Mouse (Mus musculus): ENCODE results near the gene Hcn4.

Hcn4 gene

DNA sequence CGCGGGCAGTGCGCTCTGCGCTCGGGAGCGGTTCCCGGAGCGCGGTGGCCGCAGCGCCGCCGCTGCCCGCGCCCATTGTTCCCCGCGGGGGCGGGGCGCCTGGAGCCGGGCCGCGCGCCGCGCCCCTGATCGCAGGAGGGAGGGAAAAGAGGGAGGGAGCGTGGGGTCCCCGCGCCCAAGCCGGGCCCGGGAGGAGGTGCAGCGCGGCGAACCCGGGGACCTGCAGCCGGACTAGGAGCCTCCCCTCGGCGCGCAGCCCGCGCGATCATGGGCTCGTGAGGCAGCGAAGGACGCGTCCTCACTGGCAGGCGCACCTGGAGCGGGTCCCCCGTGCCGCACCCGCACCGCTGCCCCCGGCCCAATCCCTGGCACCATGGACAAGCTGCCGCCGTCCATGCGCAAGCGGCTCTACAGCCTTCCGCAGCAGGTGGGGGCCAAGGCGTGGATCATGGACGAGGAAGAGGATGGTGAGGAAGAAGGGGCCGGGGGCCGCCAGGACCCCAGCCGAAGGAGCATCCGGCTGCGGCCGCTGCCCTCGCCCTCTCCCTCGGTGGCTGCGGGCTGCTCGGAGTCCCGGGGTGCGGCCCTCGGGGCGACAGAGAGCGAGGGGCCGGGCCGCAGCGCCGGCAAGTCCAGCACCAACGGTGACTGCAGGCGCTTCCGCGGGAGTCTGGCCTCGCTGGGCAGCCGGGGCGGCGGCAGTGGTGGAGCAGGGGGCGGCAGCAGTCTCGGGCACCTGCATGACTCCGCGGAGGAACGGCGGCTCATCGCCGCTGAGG lies at the start of gene Hcn4:
Gene Hcn4, plus strand, starts transcription at position 274 of the 779 bp plus-strand sequence.
- DNase-seq (ENCODE audit: low spot score) = no peak

DNA sequence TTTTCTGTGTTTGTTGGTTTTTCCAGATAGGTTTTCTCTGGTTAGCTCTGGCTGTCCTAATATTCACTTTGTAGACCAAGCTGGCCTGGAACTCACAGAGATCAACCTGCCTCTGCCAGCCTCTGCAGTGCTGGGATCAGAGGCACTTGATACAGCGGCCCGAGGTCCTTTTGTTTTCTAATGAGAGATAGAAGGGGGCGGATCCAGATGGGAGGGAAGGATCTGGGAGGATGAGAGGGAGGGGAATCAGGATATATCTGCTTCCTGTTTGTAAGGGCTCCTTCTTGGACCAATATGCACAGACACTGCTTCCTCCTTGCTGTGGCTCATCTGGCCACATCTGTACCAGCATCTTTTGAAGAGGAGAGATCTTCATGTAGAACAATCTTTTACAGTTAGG lies 48.5 kb upstream of the Hcn4 start:
- DNase-seq (ENCODE audit: low spot score) = no peak

DNA sequence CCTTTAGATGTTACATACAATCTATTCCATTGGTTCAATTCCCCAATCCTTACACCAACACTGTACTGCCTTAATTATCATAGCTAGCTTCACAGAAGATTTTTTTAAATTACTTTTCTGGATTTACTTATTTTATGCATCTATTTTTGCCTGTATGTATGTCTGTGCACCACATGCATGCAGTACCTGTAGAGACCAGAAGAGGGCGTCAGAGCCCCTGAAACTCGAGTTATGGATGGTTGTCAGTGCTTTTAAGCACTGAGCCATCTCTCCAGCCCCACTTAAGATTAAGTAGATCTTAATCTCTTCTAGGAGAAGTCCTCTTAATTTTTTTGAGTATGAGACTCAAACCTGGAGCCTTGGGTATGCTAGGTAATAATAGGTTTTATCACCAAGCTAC lies 47.8 kb upstream of the Hcn4 start:
- no peak for DNase-seq (ENCODE audit: low spot score)

- no peak for DNase-seq (ENCODE audit: low spot score)
These were observed 33.7 kb upstream of the Hcn4 start for GRCm38 (mm10) chr9:58789476-58789875.

GRCm38 (mm10) chr9:58798155-58798554 lies 25.1 kb upstream of the Hcn4 start:
- DNase-seq (ENCODE audit: low spot score) = no peak

GRCm38 (mm10) chr9:58801441-58801840 lies 21.8 kb upstream of the Hcn4 start:
- no peak for DNase-seq (ENCODE audit: low spot score)

GRCm38 (mm10) chr9:58802294-58802693 lies 20.9 kb upstream of the Hcn4 start:
- DNase-seq (ENCODE audit: low spot score) = no peak

GRCm38 (mm10) chr9:58802802-58803201 lies 20.4 kb upstream of the Hcn4 start:
- no peak for DNase-seq (ENCODE audit: low spot score)

DNA sequence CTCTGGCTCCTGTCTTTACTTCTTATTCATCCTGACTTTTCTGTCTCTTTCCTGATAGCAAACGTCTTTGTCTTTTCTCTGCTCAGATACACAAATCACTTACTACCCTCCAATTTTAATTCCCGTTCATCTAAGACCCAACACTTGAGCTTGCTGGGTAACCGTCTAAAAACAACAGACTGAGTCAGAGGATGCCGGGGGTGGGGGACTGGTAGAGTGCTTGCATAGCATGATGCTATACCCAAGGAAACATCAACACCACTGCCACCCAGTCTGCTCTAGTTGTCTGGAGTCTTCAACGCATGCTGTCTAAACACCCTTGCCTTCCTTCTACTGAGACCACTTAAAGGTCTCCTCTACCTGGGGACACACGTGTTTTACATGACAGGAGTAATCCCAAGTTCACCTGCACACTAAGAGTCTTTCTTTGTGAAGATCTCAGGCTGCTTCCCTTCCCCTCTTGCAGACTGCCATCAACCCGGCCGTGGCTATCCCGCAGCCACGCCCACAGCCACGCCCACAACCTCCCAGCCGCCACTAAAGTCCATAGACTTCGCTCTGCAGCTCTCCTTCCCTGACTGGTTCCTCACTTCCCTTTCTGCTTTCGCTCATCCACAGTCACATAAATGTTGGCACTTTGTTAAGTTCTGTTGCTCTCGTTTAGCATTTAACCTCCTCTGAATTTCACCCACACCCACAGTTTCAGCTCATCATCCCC lies 17.5 kb upstream of the Hcn4 start:
- peak; percentile 9 for DNase-seq (ENCODE audit: low spot score)

DNA sequence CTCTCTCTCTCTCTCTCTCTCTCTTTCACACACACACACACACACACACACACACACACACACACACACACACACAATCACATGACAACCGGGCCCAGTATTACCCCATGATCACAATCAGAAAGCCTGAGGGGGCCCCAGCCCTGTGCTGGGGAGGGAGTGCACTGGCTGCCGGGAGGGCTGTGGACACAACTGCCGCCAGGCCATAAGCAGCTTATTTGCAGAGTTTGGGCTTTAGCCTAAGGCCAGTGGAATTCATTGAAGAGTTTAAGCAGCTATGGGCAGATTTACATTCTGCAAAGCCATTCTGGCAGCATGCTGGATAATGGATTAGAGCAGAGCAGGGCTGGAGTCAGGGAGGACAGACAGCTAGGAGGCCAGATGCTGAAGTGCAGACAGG lies 12.0 kb upstream of the Hcn4 start:
- DNase-seq (ENCODE audit: low spot score) = no peak

DNA sequence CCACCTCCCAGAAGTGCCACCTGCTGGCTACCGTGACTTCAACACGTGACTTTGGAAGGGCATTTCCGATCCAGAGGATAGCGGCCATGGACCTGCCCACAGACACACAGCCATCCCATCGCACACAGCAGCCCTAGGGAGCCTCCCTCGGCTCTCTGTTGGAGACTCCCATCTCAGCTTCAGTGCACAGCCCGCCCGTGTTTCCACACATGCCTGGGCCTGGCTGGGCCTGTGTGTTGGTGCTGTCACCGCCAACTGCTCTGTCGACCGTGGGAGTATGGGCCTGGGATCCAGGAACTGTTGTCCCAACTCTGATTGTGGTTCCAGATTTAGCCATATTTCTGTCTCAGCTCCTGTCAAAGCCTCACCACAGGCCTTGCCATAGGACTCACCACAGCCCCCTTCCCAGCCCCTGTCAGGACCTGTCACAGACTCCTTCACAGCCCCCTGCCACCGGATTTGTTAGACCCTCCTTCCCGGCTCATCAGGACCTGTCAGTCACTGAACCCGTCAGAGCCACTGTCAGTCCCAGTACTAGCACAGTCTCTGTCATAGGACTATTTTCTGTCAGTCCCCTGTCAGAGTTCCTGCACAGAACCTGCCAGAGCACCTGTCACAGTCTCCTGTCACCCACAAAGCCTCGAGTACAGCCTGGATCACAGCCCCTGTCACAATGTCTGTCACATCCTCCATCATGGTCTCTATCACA lies 7.5 kb upstream of the Hcn4 start:
- DNase-seq (ENCODE audit: low spot score) = no peak

GRCm38 (mm10) chr9:58816458-58816857 lies 6.8 kb upstream of the Hcn4 start:
- DNase-seq (ENCODE audit: low spot score) = no peak

DNA sequence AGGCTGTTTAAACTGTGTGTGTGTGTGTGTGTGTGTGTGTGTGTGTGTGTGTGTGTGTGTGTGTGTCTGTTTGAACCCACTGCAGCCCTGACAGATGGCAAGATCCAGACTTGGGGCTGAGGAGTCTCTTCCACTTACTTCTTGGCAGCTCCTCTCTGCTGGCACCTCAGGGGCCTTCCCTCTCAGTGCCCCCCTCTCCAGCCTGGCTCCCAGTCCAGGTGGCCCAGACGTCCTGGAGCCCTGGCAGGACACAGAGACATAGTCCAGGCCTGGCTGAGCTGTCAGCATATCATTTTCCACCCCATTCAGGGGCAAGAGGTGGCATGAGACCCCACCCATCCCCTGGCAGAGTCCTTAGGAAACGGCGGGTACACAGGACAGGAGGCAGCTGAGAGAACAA lies 5.5 kb upstream of the Hcn4 start:
- no peak for DNase-seq (ENCODE audit: low spot score)

GRCm38 (mm10) chr9:58822431-58823091 lies 651 bp upstream of the Hcn4 start:
- no peak for DNase-seq (ENCODE audit: low spot score)

DNA sequence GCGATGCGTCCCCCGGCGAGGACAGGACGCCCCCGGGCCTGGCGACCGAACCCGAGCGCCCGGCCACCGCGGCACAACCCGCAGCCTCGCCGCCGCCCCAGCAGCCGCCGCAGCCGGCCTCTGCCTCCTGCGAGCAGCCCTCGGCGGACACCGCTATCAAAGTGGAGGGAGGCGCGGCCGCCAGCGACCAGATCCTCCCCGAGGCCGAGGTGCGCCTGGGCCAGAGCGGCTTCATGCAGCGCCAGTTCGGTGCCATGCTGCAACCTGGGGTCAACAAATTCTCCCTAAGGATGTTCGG lies 655 bp downstream of the Hcn4 start:
- no peak for DNase-seq (ENCODE audit: low spot score)

DNA sequence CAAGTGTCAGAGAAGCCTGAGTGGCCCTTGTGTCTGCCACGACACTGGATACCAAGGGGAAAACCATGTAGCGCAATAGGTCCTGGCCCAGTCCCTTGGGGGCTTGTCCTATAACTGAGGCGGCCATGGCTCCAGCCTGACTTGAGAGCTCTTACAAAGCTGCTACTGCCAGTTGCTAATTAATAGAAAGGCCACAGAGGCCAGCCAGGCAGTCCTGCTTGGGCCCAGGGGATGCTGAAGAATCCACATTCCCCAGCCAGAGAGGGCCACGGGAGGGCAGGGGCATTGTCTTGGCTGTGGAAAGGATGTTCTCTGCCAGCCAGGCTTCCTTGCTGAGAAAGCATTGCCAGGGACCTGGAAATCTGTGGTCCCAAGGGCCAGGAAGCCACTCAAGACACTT lies 6.4 kb downstream of the Hcn4 start:
- no peak for DNase-seq (ENCODE audit: low spot score)

- DNase-seq (ENCODE audit: low spot score) = no peak
These were observed 9.7 kb downstream of the Hcn4 start for GRCm38 (mm10) chr9:58832939-58833338.

GRCm38 (mm10) chr9:58837174-58837573 lies 14.0 kb downstream of the Hcn4 start:
- no peak for DNase-seq (ENCODE audit: low spot score)

DNA sequence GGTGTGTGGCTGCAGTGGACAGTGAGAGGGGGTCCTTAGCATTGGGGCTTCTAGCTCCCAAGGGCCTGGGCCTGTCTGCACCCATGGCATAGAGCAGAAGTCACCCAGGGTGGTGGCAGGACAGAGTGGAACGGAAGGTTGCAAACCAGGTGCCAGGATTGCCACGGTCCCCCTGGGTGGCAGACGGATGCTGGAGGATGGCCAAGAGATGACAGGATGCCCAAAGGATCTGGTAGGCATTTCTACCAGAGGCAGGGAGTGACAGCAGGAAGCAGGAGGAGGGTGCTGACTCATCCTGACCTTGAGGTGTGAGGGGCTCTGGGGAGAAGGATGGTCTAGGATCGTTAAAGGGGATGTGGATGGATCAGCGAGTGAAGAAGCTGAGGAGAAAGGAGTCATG lies 15.3 kb downstream of the Hcn4 start:
- DNase-seq (ENCODE audit: low spot score) = no peak

GRCm38 (mm10) chr9:58841655-58842054 lies 18.4 kb downstream of the Hcn4 start:
- DNase-seq (ENCODE audit: low spot score) = no peak

GRCm38 (mm10) chr9:58844597-58844996 lies 21.4 kb downstream of the Hcn4 start:
- DNase-seq (ENCODE audit: low spot score) = no peak

GRCm38 (mm10) chr9:58847008-58847407 lies 23.8 kb downstream of the Hcn4 start:
- no peak for DNase-seq (ENCODE audit: low spot score)

- DNase-seq (ENCODE audit: low spot score) = no peak
These were observed 24.5 kb downstream of the Hcn4 start for GRCm38 (mm10) chr9:58847676-58848075.
